Mouse (Mus musculus) stomach, postnatal 0 days (tissue): Measurements from ENCODE around the gene Selenok.

Experiments
- CTCF ChIP-seq: IDR thresholded peaks from 2 replicates; pipeline ENCODE4 v1.5.1; 2016; ENCODE audit warnings: antibody characterized with exemption, low read depth, mild to moderate bottlenecking, moderate library complexity
- EP300 ChIP-seq: optimal IDR thresholded peaks from 2 replicates; pipeline ENCODE3; 2016; ENCODE audit warnings: antibody characterized with exemption

- TF ChIP-seq CTCF (no peak), EP300 (no peak)
Measured at GRCm38 (mm10) chr14:30022471-30022870, 54.4 kb downstream of the Selenok start.
